Mouse (Mus musculus): ENCODE measurements around the gene Mmp24. TPM values are rescaled to one million over a fixed set of nuclear protein-coding genes. Genes with fewer than 3 reads are reported as not detected.

Gene Mmp24
- polyA plus RNA-seq, 1 experiment = not detected

- no peak for TF ChIP-seq GATA1 (IDR thresholded peaks at IDR 0.05; ENCODE audit: low read length)
These were observed 44.1 kb downstream of the Mmp24 start, which contains the start of gene BC029722 for GRCm38 (mm10) chr2:155819392-155819448. Gene BC029722, minus strand, starts transcription at chr2:155819426.

GRCm38 (mm10) chr2:155819449-155820251 is 44.5 kb downstream of the Mmp24 start:
- TF ChIP-seq GATA1 (IDR thresholded peaks at IDR 0.05; ENCODE audit: low read length) = no peak

- no peak for TF ChIP-seq GATA1 (IDR thresholded peaks at IDR 0.05; ENCODE audit: low read length)
These were observed 45.6 kb downstream of the Mmp24 start for GRCm38 (mm10) chr2:155820779-155821178.

- TF ChIP-seq GATA1 (IDR thresholded peaks at IDR 0.05; ENCODE audit: low read length) = no peak
These were observed 48.6 kb downstream of the Mmp24 start for GRCm38 (mm10) chr2:155823722-155824121.

GRCm38 (mm10) chr2:155825904-155826629 is 50.9 kb downstream of the Mmp24 start:
- TF ChIP-seq GATA1 (IDR thresholded peaks at IDR 0.05; ENCODE audit: low read length) = no peak

GRCm38 (mm10) chr2:155826630-155827424 is 51.7 kb downstream of the Mmp24 start, which contains the start of gene Eif6:
Gene Eif6, minus strand, starts transcription at chr2:155826925.
- TF ChIP-seq GATA1 (IDR thresholded peaks at IDR 0.05; ENCODE audit: low read length) = no peak

- no peak for TF ChIP-seq GATA1 (IDR thresholded peaks at IDR 0.05; ENCODE audit: low read length)
These were observed 55.7 kb downstream of the Mmp24 start for GRCm38 (mm10) chr2:155830841-155831240.

- TF ChIP-seq GATA1 (IDR thresholded peaks at IDR 0.05; ENCODE audit: low read length) = no peak
These were observed 56.2 kb downstream of the Mmp24 start for GRCm38 (mm10) chr2:155831302-155831701.

- TF ChIP-seq GATA1 (IDR thresholded peaks at IDR 0.05; ENCODE audit: low read length) = no peak
These were observed 59.6 kb downstream of the Mmp24 start, which contains the start of gene Fam83c for GRCm38 (mm10) chr2:155834732-155835131. Gene Fam83c, minus strand, starts transcription at chr2:155834854.

GRCm38 (mm10) chr2:155837961-155838360 is 62.8 kb downstream of the Mmp24 start:
- no peak for TF ChIP-seq GATA1 (IDR thresholded peaks at IDR 0.05; ENCODE audit: low read length)

GRCm38 (mm10) chr2:155838961-155839360 is 63.8 kb downstream of the Mmp24 start:
- TF ChIP-seq GATA1 (IDR thresholded peaks at IDR 0.05; ENCODE audit: low read length) = no peak

- no peak for TF ChIP-seq GATA1 (IDR thresholded peaks at IDR 0.05; ENCODE audit: low read length)
These were observed 71.8 kb downstream of the Mmp24 start for GRCm38 (mm10) chr2:155846930-155847329.

- no peak for TF ChIP-seq GATA1 (IDR thresholded peaks at IDR 0.05; ENCODE audit: low read length)
These were observed 73.1 kb downstream of the Mmp24 start for GRCm38 (mm10) chr2:155848291-155848690.

- no peak for TF ChIP-seq GATA1 (IDR thresholded peaks at IDR 0.05; ENCODE audit: low read length)
These were observed 74.3 kb downstream of the Mmp24 start for GRCm38 (mm10) chr2:155849464-155849863.

- TF ChIP-seq GATA1 (IDR thresholded peaks at IDR 0.05; ENCODE audit: low read length) = no peak
These were observed 75.0 kb downstream of the Mmp24 start for GRCm38 (mm10) chr2:155850120-155850519.

- TF ChIP-seq GATA1 (IDR thresholded peaks at IDR 0.05; ENCODE audit: low read length) = no peak
These were observed 77.4 kb downstream of the Mmp24 start for GRCm38 (mm10) chr2:155852536-155852935.
